Mouse (Mus musculus) splenic B cell, adult 2 months (primary cell): ENCODE data around the gene Tyrobp.

Experiments used
- DNase-seq: peaks from one replicate; pipeline ENCODE4 v3.0.0-alpha.2; 2011; ENCODE audit warnings: low read depth, low spot score
- H3K27me3 ChIP-seq: 2 replicates; pipeline ENCODE4 v1.6.1; 2012; ENCODE audit warnings: mild to moderate bottlenecking, low read length, moderate library complexity, mixed read lengths; ENCODE audit not compliant: control insufficient read depth, poor library complexity, insufficient read depth, severe bottlenecking
- H3K36me3 ChIP-seq: 2 replicates; pipeline ENCODE4 v1.6.1; 2012; ENCODE audit warnings: mild to moderate bottlenecking, low read length, moderate library complexity, mixed read lengths; ENCODE audit not compliant: control insufficient read depth, poor library complexity, insufficient read depth, severe bottlenecking

The Tyrobp gene

GRCm38 (mm10) chr7:30464816-30465300 lies 51.3 kb downstream of the Tyrobp start:
- DNase-seq = no peak
- Histone ChIP-seq H3K27me3 (no peaks in the 10 kb centered on the region; the same call in none of the 2 replicates), H3K36me3 (no peaks in the 10 kb centered on the region)
